Mouse (Mus musculus) midbrain, embryonic 15.5 days (tissue): ENCODE measurements around the gene Tapbpl. TPM values are rescaled to one million over a fixed set of nuclear protein-coding genes. Genes with fewer than 3 reads are reported as not detected.

Experiments used
- ATAC-seq: fragments of 200-750 bp; cut with Nextera tagmentation; replicated peaks from 2 replicates; pipeline ENCODE4 v1.8.0; 2017; ENCODE audit warnings: moderate TSS enrichment
- H3K27ac ChIP-seq: fragments of 300-500 bp; sonication (generic); 2 replicates; pipeline ENCODE4 v1.5.1; 2015; ENCODE audit warnings: mild to moderate bottlenecking, inconsistent platforms
- H3K27me3 ChIP-seq: fragments of 300-500 bp; sonication (generic); replicated peaks from 2 replicates; pipeline ENCODE4 v1.6.1; 2015; ENCODE audit warnings: inconsistent platforms
- H3K36me3 ChIP-seq: fragments of 300-500 bp; sonication (generic); replicated peaks from 2 replicates; pipeline ENCODE4 v1.6.1; 2015; ENCODE audit warnings: inconsistent platforms
- H3K4me1 ChIP-seq: fragments of 300-500 bp; sonication (generic); 2 replicates; pipeline ENCODE4 v1.6.1; 2015; ENCODE audit warnings: inconsistent platforms
- H3K4me2 ChIP-seq: fragments of 300-500 bp; sonication (generic); 2 replicates; pipeline ENCODE4 v1.6.1; 2015; ENCODE audit warnings: inconsistent platforms, mild to moderate bottlenecking, moderate library complexity
- H3K4me3 ChIP-seq: fragments of 300-500 bp; sonication (generic); 2 replicates; pipeline ENCODE4 v1.5.1; 2015; ENCODE audit warnings: mild to moderate bottlenecking, inconsistent platforms
- H3K9ac ChIP-seq: fragments of 300-500 bp; sonication (generic); 2 replicates; pipeline ENCODE4 v1.6.1; 2015; ENCODE audit warnings: mild to moderate bottlenecking, inconsistent platforms
- H3K9me3 ChIP-seq: fragments of 300-500 bp; sonication (generic); 2 replicates; pipeline ENCODE4 v1.6.1; 2016; ENCODE audit warnings: inconsistent platforms
- WGBS: fragments of 180-500 bp; shearing (Covaris S2); methylation state at CpG from one replicate; pipeline ENCODE4 v1.1.7; 2015; ENCODE audit warnings: mixed read lengths; 5-methylcytosine and 5-hydroxymethylcytosine counted together
- microRNA-seq: library from miRNA; unstranded; fragments of <30 nt; microRNA quantifications from one replicate; pipeline ENCODE4, GENCODE M21; 2016
- polyA plus RNA-seq: library from polyadenylated mRNA; unstranded; fragments of >200 nt; fragmentation: Nextera tagmentation; extraction: Ambion mirVana; gene quantifications from 2 replicates; pipeline ENCODE4 v1.2.1, GENCODE M21; 2015

The Tapbpl gene
- polyA plus RNA-seq, 1 experiment from 2014 or later: 6.3 TPM

- Histone ChIP-seq H3K4me3 (peak overlapping the region; percentile 56), H3K9ac (peak overlapping the region; percentile 60), H3K27ac (peak overlapping the region; percentile 96), H3K4me2 (peak overlapping the region; percentile 69), H3K9me3 (no peaks in the 10 kb centered on the region), H3K36me3 (0 out of 2 replicates have a peak, but pooled peaks cover 5% of the 10 kb centered on the region), H3K27me3 (no peaks in the 10 kb centered on the region), H3K4me1 (peaks cover 25% of the 10 kb centered on the region)
- peak; percentile 97 for ATAC-seq
- under 1% methylated on average over 34 of the region's 34 CpGs for WGBS
Observed at GRCm38 (mm10) chr6:125192016-125192714, 39.5 kb downstream of the Tapbpl start.

DNA sequence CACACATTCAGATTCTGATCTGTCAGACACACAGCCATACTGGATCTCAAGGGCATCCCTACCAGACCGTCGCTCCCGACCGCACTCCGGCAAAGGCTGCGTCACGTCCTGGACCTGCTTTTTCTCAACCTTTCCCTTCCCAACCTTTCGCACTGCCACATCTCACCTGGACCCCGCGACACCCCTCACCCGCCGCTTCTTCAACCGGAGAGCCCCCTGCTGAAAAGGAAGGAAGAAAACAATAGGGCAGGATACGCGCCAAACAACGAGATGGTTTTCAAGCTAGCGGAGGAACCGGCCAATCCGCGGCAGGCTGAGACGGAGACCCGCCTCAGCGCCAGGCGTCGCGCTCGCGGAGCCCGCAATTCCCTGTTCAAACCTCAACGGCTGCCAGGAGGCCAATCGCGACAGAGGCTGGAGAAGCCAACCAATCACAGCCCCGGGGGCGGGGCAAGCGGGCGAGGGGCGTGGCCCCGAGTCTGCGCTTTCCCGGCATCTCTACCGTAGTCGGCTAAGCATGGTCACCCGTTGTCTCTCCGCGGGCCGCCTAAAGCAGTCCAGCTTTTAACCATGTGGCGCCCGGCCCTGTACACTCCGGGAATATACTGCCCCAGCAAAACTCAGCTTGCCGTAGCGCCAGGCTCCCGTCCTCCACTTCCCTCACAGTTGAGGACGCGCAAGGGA is 40.2 kb downstream of the Tapbpl start, which contains the start of the genes Ncapd2 and Mrpl51:
Gene Ncapd2 (minus strand): TSS at position 370 of the 684 bp plus-strand sequence.
Gene Mrpl51 (plus strand): TSS at position 470 of the 684 bp plus-strand sequence.
- H3K27ac ChIP-seq: peak within 1 kb of the TSS; percentile 96
- H3K27me3 ChIP-seq: no peaks in the 10 kb centered on the region
- H3K36me3 ChIP-seq: peaks cover 5% of the 10 kb centered on the region; the same call in 1 of the 2 replicates
- no peaks in the 10 kb centered on the region for H3K9me3 ChIP-seq
- under 1% methylated on average over 54 of the region's 54 CpGs for WGBS
- peak within 1 kb of the TSS; percentile 56 for H3K4me3 ChIP-seq
- H3K4me1 ChIP-seq: peaks cover 25% of the 10 kb centered on the region
- H3K9ac ChIP-seq: peak within 1 kb of the TSS; percentile 60
- ATAC-seq: peak; percentile 98
- H3K4me2 ChIP-seq: peak within 1 kb of the TSS; percentile 69

DNA sequence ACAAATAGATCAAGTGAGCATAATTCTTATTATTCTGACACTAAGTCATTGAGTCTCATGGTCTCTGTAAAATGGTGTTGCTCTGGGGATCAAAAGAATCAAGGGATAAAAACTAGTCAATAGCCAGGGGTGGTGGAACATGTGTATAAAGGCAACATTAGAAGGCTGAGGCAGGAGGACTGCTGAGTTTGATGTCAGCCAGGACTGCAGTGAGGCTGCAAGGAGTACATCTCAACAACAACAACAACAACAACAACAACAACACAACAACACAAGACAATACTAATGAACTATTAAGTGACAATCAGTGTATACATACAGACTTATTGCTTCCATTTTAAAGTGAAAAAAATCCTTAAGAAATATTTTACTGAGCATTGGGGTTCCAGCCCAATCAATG is 40.8 kb downstream of the Tapbpl start:
- peaks cover 10% of the 10 kb centered on the region; the same call in 1 of the 2 replicates for H3K36me3 ChIP-seq
- ATAC-seq: no peak

DNA sequence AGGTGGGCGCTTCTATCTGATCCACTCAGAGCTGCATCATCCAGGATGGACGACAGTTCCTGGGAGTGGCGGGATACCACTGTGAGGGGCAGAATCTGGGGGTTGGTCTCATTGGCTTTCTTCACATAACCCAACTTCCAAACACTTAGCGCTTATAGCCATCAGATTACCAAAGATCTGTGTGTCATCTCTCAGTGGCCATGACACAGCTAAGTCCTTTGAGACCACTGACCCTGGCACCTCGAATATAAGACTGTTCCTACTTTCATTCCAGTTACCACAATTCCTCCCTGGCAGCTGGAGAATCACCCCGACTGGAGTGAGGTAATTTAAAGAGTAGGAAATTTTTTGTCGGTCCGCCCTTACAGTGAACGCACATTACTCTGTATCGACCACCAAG is 45.5 kb downstream of the Tapbpl start:
- Histone ChIP-seq H3K9ac (no peak overlapping the region), H3K27ac (no peak overlapping the region), H3K4me3 (no peak overlapping the region), H3K27me3 (no peaks in the 10 kb centered on the region), H3K4me1 (peaks cover 10% of the 10 kb centered on the region), H3K4me2 (no peak overlapping the region), H3K9me3 (no peaks in the 10 kb centered on the region), H3K36me3 (peaks cover 43% of the 10 kb centered on the region)
- WGBS: 95% methylated on average over 10 of the region's 10 CpGs
- ATAC-seq: no peak

More for the DNA sequence above, 40.8 kb downstream of the Tapbpl start:
- Histone ChIP-seq H3K27ac (peak overlapping the region; percentile 96), H3K27me3 (no peaks in the 10 kb centered on the region), H3K4me1 (peaks cover 22% of the 10 kb centered on the region), H3K9me3 (no peaks in the 10 kb centered on the region), H3K4me2 (peak overlapping the region; percentile 69), H3K4me3 (peak overlapping the region; percentile 56), H3K9ac (peak overlapping the region; percentile 60; the same call in 1 of the 2 replicates)

DNA sequence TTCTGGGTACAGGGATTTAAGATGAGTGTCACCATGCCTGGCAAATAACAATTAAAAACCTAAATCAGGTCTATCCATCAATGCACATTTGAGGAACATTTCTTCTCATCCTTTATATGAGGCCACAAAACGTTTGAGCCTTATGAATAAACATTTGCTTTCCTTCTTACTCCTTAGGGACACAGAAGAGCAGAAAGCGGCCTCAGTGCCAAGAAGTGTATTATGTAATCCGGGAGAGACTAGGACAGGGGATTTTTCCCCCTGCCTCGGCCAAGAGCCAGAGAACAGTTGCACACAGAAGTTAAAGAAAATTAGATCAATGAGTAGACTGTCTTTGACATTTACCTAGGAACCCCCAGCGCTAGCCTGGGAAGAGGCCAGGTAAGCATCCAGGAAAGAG is 49.5 kb downstream of the Tapbpl start:
- ATAC-seq: no peak
- Histone ChIP-seq H3K36me3 (peaks cover 76% of the 10 kb centered on the region), H3K4me2 (no peak overlapping the region), H3K9ac (no peak overlapping the region), H3K27me3 (no peaks in the 10 kb centered on the region), H3K4me3 (no peak overlapping the region), H3K4me1 (no peaks in the 10 kb centered on the region), H3K9me3 (no peaks in the 10 kb centered on the region), H3K27ac (no peak overlapping the region)
- WGBS: 61% methylated on average over 5 of the region's 5 CpGs

GRCm38 (mm10) chr6:125179601-125180000 is 52.1 kb downstream of the Tapbpl start:
- no peaks in the 10 kb centered on the region for H3K27me3 ChIP-seq
- no peak overlapping the region for H3K4me3 ChIP-seq
- ATAC-seq: no peak
- 89% methylated on average over 7 of the region's 7 CpGs for WGBS
- no peaks in the 10 kb centered on the region for H3K9me3 ChIP-seq
- no peak overlapping the region for H3K4me2 ChIP-seq
- no peak overlapping the region for H3K27ac ChIP-seq
- peaks cover 83% of the 10 kb centered on the region for H3K36me3 ChIP-seq
- no peaks in the 10 kb centered on the region for H3K4me1 ChIP-seq
- H3K9ac ChIP-seq: no peak overlapping the region

DNA sequence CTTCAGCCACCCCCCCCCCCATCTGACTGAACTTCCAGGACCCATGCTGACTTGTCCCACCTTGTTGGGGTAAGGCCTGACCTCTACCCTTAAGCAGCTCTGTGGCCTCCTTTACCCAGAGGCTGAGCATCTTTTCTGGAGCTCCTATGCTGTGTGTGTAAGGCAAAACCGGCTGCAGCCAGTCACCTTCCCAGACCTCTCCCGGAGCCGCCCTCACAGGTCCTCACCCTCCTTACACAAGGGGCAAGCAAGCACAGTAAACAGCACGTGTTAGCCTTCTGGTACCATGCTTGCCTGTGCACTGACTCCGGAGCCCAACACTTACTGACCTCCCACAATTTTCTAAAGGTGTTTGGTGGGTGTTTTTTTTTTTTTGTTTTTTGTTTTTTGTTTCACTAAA is 56.2 kb downstream of the Tapbpl start:
- H3K36me3 ChIP-seq: peaks cover 86% of the 10 kb centered on the region
- no peaks in the 10 kb centered on the region for H3K27me3 ChIP-seq
- H3K4me1 ChIP-seq: no peaks in the 10 kb centered on the region
- 86% methylated on average over 5 of the region's 5 CpGs for WGBS
- H3K9ac ChIP-seq: no peak overlapping the region
- H3K27ac ChIP-seq: no peak overlapping the region
- no peak overlapping the region for H3K4me3 ChIP-seq
- ATAC-seq: no peak
- H3K4me2 ChIP-seq: no peak overlapping the region
- no peaks in the 10 kb centered on the region for H3K9me3 ChIP-seq

Small RNA genes within 50 kb of the gene (microRNA-seq; reads per million reads assigned to microRNA genes)
- gene Mir3098 (1.1 reads per million), gene Mir8113 (not detected)

Other genes starting within 250 kb of the Tapbpl start
- gene Pianp, start 235.2 kb downstream of the Tapbpl start, polyA plus RNA-seq: 70.8 and 75.8 TPM in 2 replicates
- 19.1 and 19.9 TPM in 2 replicates for gene Zfp384, start 222.7 kb downstream of the Tapbpl start, polyA plus RNA-seq
- gene Ing4, start 192.1 kb downstream of the Tapbpl start, polyA plus RNA-seq: 165 and 178 TPM in 2 replicates
- 18.4 and 19.6 TPM in 2 replicates for gene Acrbp, start 182.2 kb downstream of the Tapbpl start, polyA plus RNA-seq
- gene Lpar5, start 163.9 kb downstream of the Tapbpl start, polyA plus RNA-seq: 0.56 and 0.60 TPM in 2 replicates
- 105 and 125 TPM in 2 replicates for gene Chd4, start 135.9 kb downstream of the Tapbpl start, polyA plus RNA-seq
- gene Nop2, start 100.0 kb downstream of the Tapbpl start, polyA plus RNA-seq: 48.4 and 49.1 TPM in 2 replicates
- 22.0 and 23.3 TPM in 2 replicates for gene Iffo1, start 86.6 kb downstream of the Tapbpl start, polyA plus RNA-seq
- gene Gapdh, start 65.4 kb downstream of the Tapbpl start, polyA plus RNA-seq: 1,389 and 1,453 TPM in 2 replicates
- gene Ncapd2, start 40.2 kb downstream of the Tapbpl start, polyA plus RNA-seq: 58.3 and 58.6 TPM in 2 replicates
- 129 and 131 TPM in 2 replicates for gene Mrpl51, start 40.1 kb downstream of the Tapbpl start, polyA plus RNA-seq
- gene Vamp1, start 16.3 kb downstream of the Tapbpl start, polyA plus RNA-seq: 15.5 and 16.5 TPM in 2 replicates
- 1.4 and 2.3 TPM in 2 replicates for gene Cd27, start 5.2 kb upstream of the Tapbpl start, polyA plus RNA-seq
- gene Tuba3a, start 54.2 kb upstream of the Tapbpl start, polyA plus RNA-seq: not detected in 2 replicates
- gene Ltbr, start 82.0 kb upstream of the Tapbpl start, polyA plus RNA-seq: 14.2 and 16.4 TPM in 2 replicates
- 0.70 and 0.72 TPM in 2 replicates for gene Scnn1a, start 88.8 kb upstream of the Tapbpl start, polyA plus RNA-seq
- gene Tnfrsf1a, start 117.5 kb upstream of the Tapbpl start, polyA plus RNA-seq: 11.6 and 14.6 TPM in 2 replicates
- gene Plekhg6, start 148.9 kb upstream of the Tapbpl start, polyA plus RNA-seq: 0.23 and 0.32 TPM in 2 replicates